Mouse (Mus musculus): ENCODE results near the gene Zfp827.

DNA sequence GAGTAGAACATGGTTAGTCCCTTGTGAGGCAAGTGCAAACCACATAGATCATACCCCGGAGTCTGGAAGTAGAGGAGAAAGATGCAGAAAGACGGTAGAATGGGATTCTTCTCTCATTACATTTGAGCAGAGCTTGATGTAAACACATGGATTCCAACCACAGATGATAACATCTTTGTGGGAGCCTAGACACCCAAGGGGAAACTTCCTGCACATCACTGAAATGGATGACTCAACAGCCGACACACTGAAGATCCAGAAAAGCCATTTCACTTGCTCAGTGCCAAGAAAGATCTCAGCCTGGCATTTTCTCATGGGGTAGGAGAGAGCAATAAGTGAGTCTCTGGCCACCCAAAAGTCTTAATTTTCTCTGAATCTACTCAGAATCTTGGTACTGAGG, 199.7 kb downstream of the Zfp827 start:
- TF ChIP-seq CTCF (IDR thresholded peaks at IDR 0.05; ENCODE audit: low read depth, low read length): no peak
- no peak for TF ChIP-seq POLR2A (IDR thresholded peaks at IDR 0.05; ENCODE audit: borderline replicate concordance, low read depth, low read length)

Measured in bone marrow macrophage, adult 2 months (primary cell).